In genomic region chr4:108619587-108620341, GRCm38 (mm10) we compare ENCODE assay signal across 7 mouse cellular contexts. TPM values are rescaled to one million over a fixed set of nuclear protein-coding genes. Genes with fewer than 3 reads are reported as not detected.
A peak's percentile ranks its signal among the peaks of the same experiment; 100 is the strongest.
DNase-seq lines count a peak whose midpoint lies in the region; ATAC-seq lines count a peak whose summit lies in the region.

TSS of gene Cc2d1b (plus strand) at chr4:108619940.

- H3K27me3 ChIP-seq in embryonic facial prominence, embryonic 10.5 days (replicated peaks; ENCODE audit: low read depth, poor library complexity, severe bottlenecking) = no peaks in the 10 kb centered on the region
- no peaks in the 10 kb centered on the region for H3K27me3 ChIP-seq in limb, embryonic 10.5 days (ENCODE audit: low read depth, poor library complexity, severe bottlenecking)
- H3K27me3 ChIP-seq in midbrain, embryonic 13.5 days = no peaks in the 10 kb centered on the region

- peak within 1 kb of the TSS; percentile 91 for H3K9ac ChIP-seq in midbrain, embryonic 13.5 days (replicated peaks)

- peak within 1 kb of the TSS; percentile 96 for H3K27ac ChIP-seq in embryonic facial prominence, embryonic 10.5 days (replicated peaks)
- peak within 1 kb of the TSS; percentile 96 for H3K27ac ChIP-seq in limb, embryonic 10.5 days
- peak within 1 kb of the TSS; percentile 92 for H3K27ac ChIP-seq in midbrain, embryonic 13.5 days

- H3K4me3 ChIP-seq in embryonic facial prominence, embryonic 10.5 days = peak within 1 kb of the TSS; percentile 87
- H3K4me3 ChIP-seq in limb, embryonic 10.5 days = peak within 1 kb of the TSS; percentile 80
- peak within 1 kb of the TSS; percentile 77 for H3K4me3 ChIP-seq in midbrain, embryonic 13.5 days (replicated peaks)

- H3K4me1 ChIP-seq in embryonic facial prominence, embryonic 10.5 days = peaks cover 21% of the 10 kb centered on the region
- peaks cover 16% of the 10 kb centered on the region for H3K4me1 ChIP-seq in limb, embryonic 10.5 days
- H3K4me1 ChIP-seq in midbrain, embryonic 13.5 days (replicated peaks) = peaks cover 18% of the 10 kb centered on the region

- DNase-seq in adrenal gland, postnatal 10 days = peak; percentile 94
- DNase-seq in embryonic facial prominence, embryonic 10.5 days (ENCODE audit: low spot score) = peak; percentile 96
- DNase-seq in gonadal fat pad, adult 2 months (ENCODE audit: low read depth) = peak; percentile 51
- DNase-seq in kidney, adult 11 months = peak; percentile 96
- DNase-seq in limb, embryonic 10.5 days (ENCODE audit: low spot score) = peak; percentile 95
- DNase-seq in spleen, adult 12 weeks (ENCODE audit: low spot score) = peak; percentile 94

- peaks cover 38% of the 10 kb centered on the region for H3K36me3 ChIP-seq in embryonic facial prominence, embryonic 10.5 days (replicated peaks)
- peaks cover 46% of the 10 kb centered on the region for H3K36me3 ChIP-seq in limb, embryonic 10.5 days
- H3K36me3 ChIP-seq in midbrain, embryonic 13.5 days = peaks cover 9% of the 10 kb centered on the region

- H3K4me2 ChIP-seq in midbrain, embryonic 13.5 days (replicated peaks) = peak within 1 kb of the TSS; percentile 83

- under 1% methylated on average over 86 of the region's 86 CpGs for WGBS in embryonic facial prominence, embryonic 10.5 days
- WGBS in limb, embryonic 10.5 days = under 1% methylated on average over 86 of the region's 86 CpGs
- under 1% methylated on average over 82 of the region's 86 CpGs for WGBS in midbrain, embryonic 13.5 days

- no peaks in the 10 kb centered on the region for H3K9me3 ChIP-seq in embryonic facial prominence, embryonic 10.5 days
- no peaks in the 10 kb centered on the region for H3K9me3 ChIP-seq in limb, embryonic 10.5 days (replicated peaks)
- no peaks in the 10 kb centered on the region for H3K9me3 ChIP-seq in midbrain, embryonic 13.5 days

- ATAC-seq in midbrain, embryonic 13.5 days = peak; percentile 93

RNA-seq across cellular contexts. Expression of gene Cc2d1b, which starts in this region (rescaled TPM):
- 10 to 100 TPM; 28.4 to 38.6 TPM for total RNA-seq in adrenal gland, postnatal 10 days (2021)
- polyA plus RNA-seq in embryonic facial prominence, embryonic 10.5 days (2016; fragmentation: Nextera tagmentation; extraction: Ambion mirVana) = 31.4 and 34.7 TPM in 2 replicates
- polyA plus RNA-seq in gonadal fat pad, adult 2 months (2012; rRNA removed) = 34.8 and 41.4 TPM in 2 replicates
- 28.9 and 31.2 TPM in 2 replicates for polyA plus RNA-seq in limb, embryonic 10.5 days (2016; fragmentation: Nextera tagmentation; extraction: Ambion mirVana)
- 19.7 and 20.5 TPM in 2 replicates for polyA plus RNA-seq in midbrain, embryonic 13.5 days (2015; fragmentation: Nextera tagmentation; extraction: Ambion mirVana)

Comparison
In these comparisons a context has a peak if more than half of its experiments do, and no peak if none do; other contexts are left out.
1. Peak in every context shown above with its lines: DNase-seq, ATAC-seq, H3K4me3 ChIP-seq and H3K27ac ChIP-seq.